Mouse (Mus musculus) midbrain, embryonic 11.5 days (tissue): ENCODE measurements around the gene Mtif2. TPM values are rescaled to one million over a fixed set of nuclear protein-coding genes. Genes with fewer than 3 reads are reported as not detected.

Source experiments
- polyA plus RNA-seq: library from polyadenylated mRNA; unstranded; fragments of >200 nt; fragmentation: Nextera tagmentation; extraction: Ambion mirVana; gene quantifications from 2 replicates; pipeline ENCODE4 v1.2.1, GENCODE M21; 2014

Gene Mtif2
- polyA plus RNA-seq, 1 experiment from 2014 or later: 39.9 TPM

Other genes with a start within 250 kb of the Mtif2 start
- 52.8 and 52.9 TPM in 2 replicates for gene Ccdc88a, start 152.8 kb upstream of the Mtif2 start, polyA plus RNA-seq
- gene Prorsd1, start 11.4 kb upstream of the Mtif2 start, polyA plus RNA-seq: 22.6 and 26.2 TPM in 2 replicates
- 0.15 and 0.59 TPM in 2 replicates for gene Clhc1, start 21.5 kb downstream of the Mtif2 start, polyA plus RNA-seq
- 974 and 996 TPM in 2 replicates for gene Rps27a, start 21.7 kb downstream of the Mtif2 start, polyA plus RNA-seq
- 75.3 and 78.3 TPM in 2 replicates for gene Rtn4, start 166.5 kb downstream of the Mtif2 start, polyA plus RNA-seq